Mouse (Mus musculus) hindbrain, postnatal 0 days (tissue): ENCODE measurements around the gene Rasgef1c. TPM values are rescaled to one million over a fixed set of nuclear protein-coding genes. Genes with fewer than 3 reads are reported as not detected.

Experiments
- ATAC-seq: fragments of 200-750 bp; cut with Nextera tagmentation; 2 replicates; pipeline ENCODE4 v1.8.0; 2017; ENCODE audit warnings: mild to moderate bottlenecking, moderate TSS enrichment, moderate library complexity
- DNase-seq: peaks from one replicate; pipeline ENCODE4 v3.0.0-alpha.2; 2015; ENCODE audit warnings: low spot score
- H3K27ac ChIP-seq: fragments of 300-500 bp; sonication (generic); 2 replicates; pipeline ENCODE4 v1.5.1; 2014; ENCODE audit warnings: mild to moderate bottlenecking
- H3K27me3 ChIP-seq: fragments of 300-500 bp; sonication (generic); 2 replicates; pipeline ENCODE4 v1.6.1; 2014; ENCODE audit warnings: low read length, mixed read lengths; ENCODE audit not compliant: insufficient read depth
- H3K36me3 ChIP-seq: fragments of 300-500 bp; sonication (generic); 2 replicates; pipeline ENCODE4 v1.6.1; 2014; ENCODE audit warnings: low read length, mixed read lengths; ENCODE audit not compliant: insufficient read depth
- H3K4me1 ChIP-seq: fragments of 300-500 bp; sonication (generic); 2 replicates; pipeline ENCODE4 v1.6.1; 2014; ENCODE audit warnings: antibody characterized with exemption, low read length, mixed read lengths; ENCODE audit not compliant: insufficient read depth
- H3K4me2 ChIP-seq: fragments of 300-500 bp; sonication (generic); 2 replicates; pipeline ENCODE4 v1.6.1; 2014; ENCODE audit warnings: low read depth, mild to moderate bottlenecking, low read length, moderate library complexity, mixed read lengths
- H3K4me3 ChIP-seq: fragments of 300-500 bp; sonication (generic); 2 replicates; pipeline ENCODE4 v1.5.1; 2014; ENCODE audit warnings: low read length
- H3K9ac ChIP-seq: fragments of 300-500 bp; sonication (generic); replicated peaks from 2 replicates; pipeline ENCODE4 v1.6.1; 2014; ENCODE audit warnings: mild to moderate bottlenecking, low read length, moderate library complexity, mixed read lengths
- H3K9me3 ChIP-seq: fragments of 300-500 bp; sonication (generic); 2 replicates; pipeline ENCODE4 v1.6.1; 2016; ENCODE audit warnings: low read length, mixed read lengths
- CTCF ChIP-seq: IDR thresholded peaks from 2 replicates; pipeline ENCODE4 v1.5.1; 2016; ENCODE audit warnings: antibody characterized with exemption, control low read depth, low read depth
- WGBS: fragments of 180-500 bp; shearing (Covaris S2); extraction: QIAGEN DNeasy Blood & Tissue Kit; methylation state at CpG from one replicate; pipeline ENCODE4 v1.1.7; 2014; 5-methylcytosine and 5-hydroxymethylcytosine counted together
- polyA plus RNA-seq: library from polyadenylated mRNA; unstranded; fragments of >200 nt; fragmentation: Nextera tagmentation; extraction: Ambion mirVana; gene quantifications from 2 replicates; pipeline ENCODE4 v1.2.1, GENCODE M21; 2015
- total RNA-seq: library from RNA; depleted of rRNA; stranded (reverse); fragments of >200 nt; gene quantifications from 2 replicates; pipeline ENCODE4 v1.2.3, GENCODE M21; 2014

Rasgef1c gene
- total and polyA plus RNA-seq, 2 experiments from 2014 or later = 44.9 to 50.2 TPM

DNA sequence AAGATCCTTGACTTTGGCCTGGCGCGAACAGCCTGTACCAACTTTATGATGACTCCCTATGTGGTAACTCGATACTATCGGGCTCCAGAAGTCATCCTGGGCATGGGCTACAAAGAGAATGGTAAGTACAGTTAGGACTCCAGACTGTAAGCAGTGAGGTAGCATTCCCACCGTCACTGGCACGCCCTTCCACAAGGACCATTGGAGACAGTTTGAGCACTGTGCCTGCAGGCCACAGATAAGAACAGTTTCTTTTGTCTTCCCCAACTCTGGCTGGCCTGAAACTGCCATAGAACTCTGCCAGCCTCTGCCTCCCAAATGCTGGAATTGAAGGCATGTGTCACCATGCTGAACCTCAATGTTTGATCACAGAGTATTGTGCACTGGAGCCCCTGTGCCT, 28.9 kb upstream of the Rasgef1c start:
- Histone ChIP-seq H3K9ac (no peak overlapping the region), H3K9me3 (no peaks in the 10 kb centered on the region), H3K27ac (no peak overlapping the region), H3K27me3 (no peaks in the 10 kb centered on the region), H3K4me1 (peaks cover 8% of the 10 kb centered on the region; the same call in 1 of the 2 replicates), H3K4me3 (no peak overlapping the region), H3K4me2 (no peak overlapping the region), H3K36me3 (peaks cover 34% of the 10 kb centered on the region)
- TF ChIP-seq CTCF = no peak
- no peak for ATAC-seq
- 96% methylated on average over 6 of the region's 6 CpGs for WGBS
- no peak for DNase-seq

DNA sequence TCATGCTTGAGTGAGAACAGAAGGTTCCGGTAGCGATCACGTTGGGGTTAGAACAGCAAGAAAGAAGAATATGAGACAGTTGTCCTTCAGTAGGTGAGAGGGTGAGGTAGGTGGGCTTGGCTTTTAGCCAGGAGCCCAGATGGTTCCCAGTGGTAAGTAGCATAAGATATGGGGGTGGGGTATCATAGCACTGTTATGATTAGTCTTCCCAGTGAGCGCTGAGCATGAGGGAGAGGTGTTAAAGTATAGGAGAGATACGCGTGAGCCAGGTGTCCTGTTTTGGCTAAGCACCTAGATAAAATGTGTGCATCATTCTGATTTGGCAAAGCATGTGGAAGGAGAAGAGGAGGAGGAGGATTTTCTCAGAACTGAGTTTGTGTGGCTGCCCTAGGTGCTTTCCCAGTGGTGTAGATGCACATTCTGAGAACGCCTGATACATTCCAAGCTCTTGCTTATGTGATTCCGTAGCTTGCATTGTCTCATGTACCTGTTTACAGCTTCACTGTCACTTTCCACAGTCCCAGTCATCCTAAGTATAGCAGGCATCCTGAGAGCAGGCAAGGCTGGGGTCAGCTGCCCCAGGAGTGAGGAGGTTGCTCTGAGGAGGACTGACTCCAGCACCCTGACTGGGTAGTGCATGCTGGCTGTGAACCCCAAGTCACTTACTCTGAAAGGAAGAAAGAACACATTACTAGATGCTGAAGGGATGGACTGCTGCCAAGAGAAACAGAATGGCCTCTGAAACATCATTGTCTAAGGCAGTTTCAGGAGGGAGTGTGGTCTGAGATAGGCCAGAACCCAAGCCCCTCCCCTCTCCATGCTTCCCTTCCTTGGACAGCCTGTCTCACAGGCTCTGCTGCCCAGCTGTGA, 24.5 kb upstream of the Rasgef1c start:
- H3K9ac ChIP-seq = no peak overlapping the region

DNA sequence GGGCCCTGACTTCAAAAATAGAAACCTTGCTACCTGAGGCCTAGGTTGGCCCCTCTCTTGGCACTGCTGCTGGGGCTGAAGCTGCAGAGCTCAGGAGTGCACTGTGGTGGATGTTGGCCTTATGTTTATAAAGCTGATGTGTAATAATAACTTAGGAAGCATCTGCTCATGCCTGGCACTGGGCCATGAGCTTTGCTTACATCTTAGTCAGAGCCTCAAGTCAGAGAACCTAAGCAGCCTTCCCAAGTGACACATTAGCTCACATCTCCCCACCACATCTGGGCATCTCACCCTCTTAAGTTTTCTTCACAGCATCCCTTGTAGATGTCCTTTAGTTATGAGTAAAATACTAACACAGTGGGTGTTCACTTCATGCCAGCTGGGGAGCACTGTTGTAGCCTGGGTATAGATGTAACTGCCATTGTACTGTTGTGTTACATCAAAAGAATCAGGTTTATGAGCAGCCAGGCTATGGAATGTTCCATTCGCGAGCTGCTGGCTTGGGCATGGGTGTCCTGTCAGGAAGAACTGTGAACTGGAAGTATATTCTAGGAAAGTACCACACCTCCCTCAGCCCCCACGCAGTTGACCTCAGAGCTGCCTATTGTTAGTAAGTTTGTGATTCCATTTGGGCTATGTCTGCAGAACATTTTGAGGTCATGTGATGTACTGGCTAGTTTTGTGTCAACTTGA, 21.5 kb upstream of the Rasgef1c start:
- Histone ChIP-seq H3K27ac (no peak overlapping the region), H3K4me2 (no peak overlapping the region), H3K36me3 (peaks cover 23% of the 10 kb centered on the region), H3K4me1 (peaks cover 8% of the 10 kb centered on the region; the same call in 1 of the 2 replicates), H3K9ac (no peak overlapping the region), H3K9me3 (no peaks in the 10 kb centered on the region), H3K4me3 (no peak overlapping the region), H3K27me3 (no peaks in the 10 kb centered on the region)
- 93% methylated on average over 3 of the region's 3 CpGs for WGBS
- TF ChIP-seq CTCF = no peak
- ATAC-seq = no peak
- no peak for DNase-seq

More for the DNA sequence above, 24.5 kb upstream of the Rasgef1c start:
- Histone ChIP-seq H3K4me3 (no peak overlapping the region), H3K27ac (peak overlapping the region; percentile 82), H3K4me2 (no peak overlapping the region), H3K36me3 (peaks cover 27% of the 10 kb centered on the region), H3K9me3 (no peaks in the 10 kb centered on the region), H3K27me3 (no peaks in the 10 kb centered on the region), H3K4me1 (peaks cover 8% of the 10 kb centered on the region; the same call in 1 of the 2 replicates)
- peak; percentile 62 for DNase-seq
- no peak for TF ChIP-seq CTCF
- 69% methylated on average over 8 of the region's 8 CpGs for WGBS
- ATAC-seq = peak; percentile 72

DNA sequence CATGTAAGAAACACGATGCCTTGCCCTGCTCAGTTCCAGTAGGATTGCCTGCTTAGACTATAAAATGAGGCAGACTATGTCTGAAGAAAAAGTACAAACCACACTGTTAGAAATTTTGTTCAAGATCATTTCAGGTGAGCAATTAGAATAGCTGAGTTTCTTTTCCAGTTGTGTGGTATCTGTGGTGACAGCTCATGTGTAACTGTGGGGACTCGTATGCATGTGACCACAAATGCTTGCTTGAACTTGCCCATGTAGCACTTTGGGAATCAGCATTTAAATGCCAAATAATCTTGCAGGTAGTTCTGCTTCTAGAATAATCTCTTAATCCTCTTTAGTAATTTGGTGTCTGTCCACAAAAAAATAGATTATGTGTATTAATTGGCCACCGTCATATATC, 18.2 kb upstream of the Rasgef1c start:
- no peaks in the 10 kb centered on the region for H3K9me3 ChIP-seq
- ATAC-seq = no peak
- no peak for TF ChIP-seq CTCF
- no peak overlapping the region for H3K4me3 ChIP-seq
- no peaks in the 10 kb centered on the region for H3K27me3 ChIP-seq
- H3K4me1 ChIP-seq = no peaks in the 10 kb centered on the region
- H3K4me2 ChIP-seq = no peak overlapping the region
- WGBS = 87% methylated on average over 3 of the region's 3 CpGs
- H3K27ac ChIP-seq = no peak overlapping the region
- no peak for DNase-seq
- peaks cover 23% of the 10 kb centered on the region for H3K36me3 ChIP-seq
- H3K9ac ChIP-seq = no peak overlapping the region

DNA sequence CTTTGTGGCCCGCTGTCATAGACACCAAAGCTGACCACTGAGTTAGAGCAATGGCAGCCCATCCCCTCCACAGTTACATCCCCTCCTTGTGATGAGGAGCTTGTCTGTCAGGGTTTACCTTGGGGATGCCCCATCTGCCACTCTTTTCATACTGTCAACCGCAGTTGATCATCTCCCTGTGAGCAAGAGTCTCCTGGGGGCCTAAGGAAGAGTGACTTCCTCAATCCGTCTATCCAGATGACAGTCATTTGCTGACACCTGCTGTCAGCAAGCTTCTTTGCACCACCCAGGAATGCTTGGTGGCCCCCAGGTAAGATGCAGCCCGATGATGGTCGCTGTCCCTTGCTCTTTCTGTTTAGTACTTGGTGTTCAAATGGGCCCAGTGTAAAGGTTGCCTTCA, 13.2 kb upstream of the Rasgef1c start:
- no peak for DNase-seq
- WGBS = 67% methylated on average over 5 of the region's 5 CpGs
- peaks cover 5% of the 10 kb centered on the region for H3K36me3 ChIP-seq
- H3K9ac ChIP-seq = no peak overlapping the region
- no peak for TF ChIP-seq CTCF
- no peaks in the 10 kb centered on the region for H3K4me1 ChIP-seq
- H3K9me3 ChIP-seq = no peaks in the 10 kb centered on the region
- no peaks in the 10 kb centered on the region for H3K27me3 ChIP-seq
- no peak overlapping the region for H3K4me2 ChIP-seq
- ATAC-seq = 0 out of 2 replicates have a peak, but pooled peaks have one; percentile 35
- no peak overlapping the region for H3K27ac ChIP-seq
- no peak overlapping the region for H3K4me3 ChIP-seq

DNA sequence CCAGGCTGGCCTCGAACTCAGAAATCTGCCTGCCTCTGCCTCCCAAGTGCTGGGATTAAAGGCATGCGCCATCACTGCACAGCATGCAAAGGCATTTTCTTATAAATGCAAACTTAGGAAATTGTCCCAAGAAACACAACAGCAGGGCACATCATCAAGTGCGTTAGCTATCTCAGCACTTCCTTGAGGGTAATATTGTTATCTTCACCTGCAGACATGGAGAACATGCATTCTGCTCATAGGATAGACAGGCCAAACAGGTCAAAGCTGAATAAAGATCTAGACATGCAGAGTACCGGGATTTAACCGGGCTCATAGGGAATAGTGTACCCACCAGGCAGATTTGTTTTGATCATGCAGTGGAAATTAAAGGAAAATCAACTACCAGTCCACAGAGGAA, 9.6 kb upstream of the Rasgef1c start:
- WGBS = 90% methylated on average over 5 of the region's 5 CpGs
- Histone ChIP-seq H3K36me3 (no peaks in the 10 kb centered on the region; the same call in 1 of the 2 replicates), H3K9ac (no peak overlapping the region), H3K4me3 (no peak overlapping the region), H3K27ac (no peak overlapping the region), H3K4me2 (no peak overlapping the region), H3K27me3 (no peaks in the 10 kb centered on the region), H3K9me3 (no peaks in the 10 kb centered on the region), H3K4me1 (no peaks in the 10 kb centered on the region)
- ATAC-seq (no peak), DNase-seq (no peak)
- no peak for TF ChIP-seq CTCF
